Mouse (Mus musculus) retina, adult 2 months (tissue): ENCODE data around the gene Masp2.
A peak's percentile ranks its signal among the peaks of the same experiment; 100 is the strongest.

ENCODE experiments used
- DNase-seq: peaks from one replicate; pipeline ENCODE4 v3.0.0-alpha.2; 2012; ENCODE audit warnings: low read depth, low spot score

The Masp2 gene

DNA sequence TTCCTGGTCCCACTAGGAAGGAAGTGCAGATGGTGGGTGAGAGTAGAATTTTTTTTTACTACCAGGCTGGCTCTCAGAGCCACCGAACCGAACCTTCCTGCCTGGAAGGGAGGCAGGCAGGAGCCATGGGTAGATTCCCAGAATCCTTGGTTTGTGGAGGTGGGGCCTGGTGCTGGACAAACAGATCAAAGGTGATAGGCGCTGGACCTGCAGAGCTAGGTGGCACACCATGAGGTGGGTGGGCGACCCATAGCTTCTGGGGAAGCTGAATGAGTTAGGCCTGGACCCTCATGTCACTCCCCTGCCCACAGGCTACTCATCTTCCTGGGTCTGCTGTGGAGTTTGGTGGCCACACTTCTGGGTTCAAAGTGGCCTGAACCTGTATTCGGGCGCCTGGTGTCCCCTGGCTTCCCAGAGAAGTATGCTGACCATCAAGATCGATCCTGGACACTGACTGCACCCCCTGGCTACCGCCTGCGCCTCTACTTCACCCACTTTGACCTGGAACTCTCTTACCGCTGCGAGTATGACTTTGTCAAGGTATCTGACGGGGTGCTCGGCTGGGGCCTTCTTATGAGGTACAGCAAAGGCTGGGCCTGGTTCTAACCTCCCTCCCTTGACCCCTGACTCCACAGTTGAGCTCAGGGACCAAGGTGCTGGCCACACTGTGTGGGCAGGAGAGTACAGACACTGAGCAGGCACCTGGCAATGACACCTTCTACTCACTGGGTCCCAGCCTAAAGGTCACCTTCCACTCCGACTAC is at the start of gene Masp2:
Masp2 (plus strand) TSS at position 198 of the 764 bp plus-strand sequence.
- no peak for DNase-seq

DNA sequence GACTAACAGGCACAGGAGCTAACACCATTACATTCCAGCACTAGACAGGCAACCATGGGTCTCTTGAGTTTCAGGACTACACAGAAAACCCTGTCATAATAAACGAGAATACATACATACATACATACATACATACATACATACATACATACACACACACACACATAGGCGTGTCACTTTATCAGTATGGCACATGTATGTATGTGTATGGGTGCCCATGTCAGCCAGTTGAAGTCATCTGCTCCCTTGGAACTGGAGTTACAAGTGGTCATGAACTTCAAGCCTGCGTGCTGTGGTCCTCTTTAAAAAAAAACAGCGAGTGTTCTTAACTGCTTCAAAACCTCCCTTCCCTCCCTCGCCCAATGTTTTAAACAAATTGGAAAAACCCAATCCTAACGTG is 44.6 kb upstream of the Masp2 start:
- DNase-seq: no peak

DNA sequence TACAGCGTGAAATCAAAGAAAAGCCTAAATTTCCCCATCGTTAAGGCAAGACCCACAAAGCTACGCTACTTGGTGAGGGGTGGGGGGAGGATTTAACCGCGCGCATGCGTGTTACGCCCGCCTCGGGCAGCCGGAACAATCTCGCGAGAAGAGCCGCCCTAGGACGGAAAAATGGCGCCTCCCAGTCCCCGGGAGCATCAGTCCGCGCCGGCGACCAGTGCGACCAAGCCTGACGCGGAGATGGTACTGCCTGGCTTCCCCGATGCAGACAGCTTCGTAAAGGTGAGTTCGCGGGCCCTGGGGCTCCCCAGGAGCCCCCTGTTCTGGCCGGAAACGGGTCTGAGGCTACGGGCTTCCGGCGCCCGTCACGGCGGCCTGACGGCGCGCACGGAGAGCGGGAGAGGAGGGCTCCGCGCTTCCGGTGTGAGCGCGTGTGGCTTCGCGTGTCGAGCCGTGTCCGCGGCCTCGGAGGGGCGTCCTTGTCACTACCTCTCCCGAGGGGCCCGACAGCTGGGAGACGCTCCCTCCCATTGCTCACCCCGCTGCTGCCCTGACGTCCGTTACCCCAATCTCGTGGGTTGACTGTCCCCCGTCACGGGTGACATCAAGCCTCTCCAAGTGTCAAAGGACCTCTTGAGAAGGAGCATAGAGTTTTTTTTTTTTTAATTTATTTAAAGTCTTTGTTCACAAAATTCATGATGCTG is 43.9 kb upstream of the Masp2 start, which contains the start of gene Exosc10:
Exosc10 (plus strand) TSS at position 133 of the 704 bp plus-strand sequence.
- DNase-seq: peak; percentile 78

DNA sequence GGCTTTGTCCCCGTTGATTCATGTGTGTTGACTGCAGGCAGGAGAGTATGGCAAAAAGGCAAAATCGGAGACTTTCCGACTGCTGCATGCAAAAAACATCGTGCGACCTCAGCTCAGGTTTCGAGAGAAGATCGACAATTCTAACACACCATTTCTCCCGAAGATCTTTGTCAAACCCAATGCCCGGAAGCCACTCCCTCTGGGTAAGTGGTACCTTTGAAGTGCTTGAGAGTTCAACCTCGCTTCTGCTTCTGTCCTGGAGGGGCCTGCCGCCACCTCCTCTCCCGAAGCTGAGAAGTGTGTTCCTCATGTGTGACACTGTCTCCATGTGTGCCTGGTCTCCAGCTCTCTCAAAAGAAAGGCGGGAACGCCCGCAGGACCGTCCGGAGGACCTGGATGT is 39.7 kb upstream of the Masp2 start:
- no peak for DNase-seq

DNA sequence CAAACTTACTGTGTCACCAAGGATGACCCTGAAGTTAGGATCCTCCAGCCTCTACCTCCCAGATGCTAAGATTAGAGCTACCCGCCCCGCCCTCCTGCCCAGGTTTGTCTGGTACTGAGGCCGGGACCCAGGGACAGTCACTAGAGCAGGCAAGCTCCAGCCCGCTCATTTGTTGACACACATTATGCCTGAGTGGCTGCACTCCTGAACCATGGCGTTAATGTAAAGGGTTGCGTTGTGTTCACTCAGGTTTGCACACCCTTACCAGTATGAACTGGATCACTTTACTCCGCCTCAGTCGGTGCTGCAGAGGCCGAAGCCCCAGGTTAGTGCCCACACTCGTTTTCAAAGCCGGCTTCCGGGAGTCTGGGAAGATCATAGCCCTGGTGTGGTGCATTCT is 38.8 kb upstream of the Masp2 start:
- no peak for DNase-seq

DNA sequence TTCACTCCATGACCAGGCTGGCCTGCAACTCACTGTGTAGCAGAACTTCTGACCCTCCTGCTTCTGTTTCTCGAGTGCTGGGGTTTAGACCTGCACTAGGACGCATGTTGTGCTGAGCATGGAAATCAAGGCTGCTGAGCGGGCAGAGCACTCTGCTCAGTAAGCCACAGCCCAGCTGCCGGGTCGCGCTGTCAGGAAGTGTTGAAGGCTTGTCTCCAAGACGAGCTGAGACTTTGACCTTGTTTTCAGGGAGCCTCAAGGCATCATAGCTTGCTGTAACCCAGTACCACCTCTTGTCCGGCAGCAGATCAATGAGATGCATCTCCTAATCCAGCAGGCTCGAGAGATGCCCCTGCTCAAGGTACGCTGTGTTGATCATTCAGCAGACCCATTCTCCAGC is 32.2 kb upstream of the Masp2 start:
- DNase-seq: no peak

DNA sequence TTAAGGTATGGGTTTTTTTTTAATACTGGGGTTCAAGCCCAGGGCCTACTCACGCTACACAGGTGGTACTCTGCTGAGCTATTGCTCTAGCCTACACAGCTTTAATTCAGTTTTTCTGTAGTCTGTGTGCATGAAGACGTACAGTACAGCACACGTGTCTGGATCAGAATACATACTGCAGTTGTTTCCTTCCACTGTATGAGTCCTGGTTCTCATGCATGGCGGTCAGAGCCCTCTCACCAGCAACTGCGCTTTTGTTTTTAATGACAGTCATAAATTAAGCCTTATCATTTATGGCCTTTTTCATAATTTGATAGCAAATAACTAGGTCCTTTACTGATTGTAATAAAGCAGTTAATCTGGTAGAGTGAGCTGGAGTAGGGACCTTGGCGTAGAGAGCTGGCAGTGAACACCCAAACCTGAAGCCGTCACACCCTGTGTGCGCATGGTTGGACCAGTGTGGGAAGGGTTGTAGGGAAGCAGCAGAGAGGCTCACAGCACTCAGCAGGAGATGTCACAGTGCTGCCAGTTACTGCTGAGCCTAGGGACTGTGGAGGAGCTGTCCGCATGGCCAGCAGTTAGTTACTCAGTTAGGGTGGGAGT is 31.6 kb upstream of the Masp2 start:
- DNase-seq: no peak

DNA sequence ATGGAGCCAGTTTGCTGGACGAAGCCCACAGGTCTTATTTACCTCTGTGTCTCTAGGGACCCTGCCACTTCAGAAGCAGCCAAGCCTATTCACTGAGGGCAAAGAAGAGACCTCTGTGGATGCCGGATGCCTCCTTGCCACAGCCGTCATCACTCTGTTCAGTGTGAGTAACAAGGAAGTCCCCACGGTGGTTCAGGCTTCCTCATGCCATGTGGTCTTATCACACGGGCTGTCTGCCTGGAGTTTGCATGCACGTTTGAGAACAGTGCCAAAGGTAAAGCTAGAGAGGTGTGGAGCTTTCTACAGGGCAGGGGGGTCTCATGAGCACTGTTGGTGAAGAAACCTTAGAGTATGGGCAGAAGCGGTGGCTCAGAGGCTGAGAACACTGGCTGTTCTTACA is 29.1 kb upstream of the Masp2 start:
- no peak for DNase-seq

DNA sequence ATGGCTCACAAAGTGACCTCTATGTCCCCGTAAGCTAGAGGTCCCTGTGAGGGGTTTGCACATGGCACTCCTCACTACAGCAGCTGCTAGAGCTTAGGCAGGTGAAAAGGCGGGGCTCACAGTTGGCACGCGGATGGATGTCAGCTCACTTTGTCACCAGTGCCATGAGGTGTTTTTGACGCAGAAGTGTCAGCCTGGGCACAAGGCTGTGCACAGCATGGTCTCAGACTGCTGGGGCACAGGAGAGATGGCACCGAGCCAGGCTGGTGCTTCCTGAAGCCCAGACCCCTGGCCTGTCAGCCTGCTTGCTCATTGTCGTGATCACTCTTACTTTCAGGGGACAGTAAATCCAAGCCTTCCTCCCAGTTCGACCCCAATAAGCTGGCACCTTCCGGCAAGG is 21.6 kb upstream of the Masp2 start:
- DNase-seq: no peak

DNA sequence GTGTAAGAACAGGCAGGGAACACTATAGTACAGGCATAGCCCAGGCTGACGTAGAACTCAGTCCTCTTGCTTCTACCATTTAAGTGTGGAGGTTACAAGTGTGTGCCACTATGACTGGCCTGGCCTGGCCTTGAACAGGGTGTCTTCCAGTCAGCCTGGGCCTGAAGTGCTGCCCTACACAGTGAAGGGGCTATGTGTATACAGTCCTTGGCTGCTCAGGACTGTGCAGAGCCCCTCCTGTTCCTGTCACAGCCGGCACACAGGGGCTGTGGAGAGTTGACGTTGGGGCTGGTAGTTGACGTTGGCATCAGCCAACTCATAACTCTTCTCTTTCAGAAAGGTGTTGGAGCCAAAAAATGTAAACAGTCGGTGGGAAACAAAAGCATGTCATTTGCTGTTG is 20.9 kb upstream of the Masp2 start:
- DNase-seq: no peak

DNA sequence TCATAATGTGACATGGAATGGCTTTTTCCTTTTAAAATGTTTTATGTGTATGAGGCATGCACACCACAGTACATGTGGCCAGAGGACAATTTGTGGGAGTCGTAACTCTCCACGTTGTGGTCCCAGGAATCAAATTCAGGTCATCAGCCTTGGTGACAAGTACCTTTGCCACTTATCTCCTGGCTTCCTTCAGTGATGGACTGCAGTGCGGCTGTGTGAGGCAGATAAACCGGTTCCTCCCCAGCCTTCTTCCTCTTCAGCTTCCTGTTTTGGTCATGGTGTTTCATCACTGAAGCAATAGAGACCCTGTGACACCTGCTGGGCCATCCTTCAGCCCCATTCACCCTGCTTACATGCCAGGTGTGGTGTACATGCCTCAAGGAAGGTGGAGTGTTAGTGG is 19.1 kb upstream of the Masp2 start:
- DNase-seq: no peak

DNA sequence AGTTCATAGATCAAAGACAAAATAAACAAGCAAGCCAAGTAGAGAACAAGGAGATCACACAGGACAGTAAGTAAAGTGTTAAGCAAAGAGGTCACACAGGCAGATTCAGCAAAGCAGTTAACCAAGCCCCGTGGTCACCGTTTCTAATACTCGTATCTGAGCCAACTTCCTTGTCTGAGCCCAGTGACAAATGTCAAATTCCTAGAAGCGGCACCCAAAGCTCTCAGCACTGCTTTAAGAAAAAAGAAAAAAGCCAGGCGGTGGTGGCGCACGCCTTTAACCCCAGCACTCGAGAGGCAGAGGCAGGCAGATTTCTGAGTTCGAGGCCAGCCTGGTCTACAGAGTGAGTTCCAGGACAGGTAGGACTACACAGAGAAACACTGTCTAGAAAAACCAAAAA is 15.7 kb upstream of the Masp2 start:
- no peak for DNase-seq

DNA sequence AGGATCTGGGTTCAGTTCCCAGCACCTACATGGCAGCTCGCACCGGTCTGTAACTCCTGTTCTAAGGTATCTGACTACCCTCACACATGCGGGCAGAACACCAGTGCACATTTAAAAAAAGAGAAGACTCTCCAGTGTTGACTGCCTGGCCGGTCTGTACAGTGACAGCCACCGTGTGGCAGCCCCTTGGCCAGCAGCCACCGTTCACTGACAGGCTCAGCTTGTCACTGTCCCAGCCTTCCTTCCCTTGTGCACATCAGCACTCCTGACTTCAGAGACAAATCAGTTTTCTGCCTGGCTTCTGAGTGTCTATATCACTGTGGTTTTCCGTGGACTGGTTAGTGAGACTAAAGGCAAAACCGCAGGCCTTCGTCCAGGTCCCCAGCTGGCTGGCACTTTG is 13.6 kb upstream of the Masp2 start:
- no peak for DNase-seq

DNA sequence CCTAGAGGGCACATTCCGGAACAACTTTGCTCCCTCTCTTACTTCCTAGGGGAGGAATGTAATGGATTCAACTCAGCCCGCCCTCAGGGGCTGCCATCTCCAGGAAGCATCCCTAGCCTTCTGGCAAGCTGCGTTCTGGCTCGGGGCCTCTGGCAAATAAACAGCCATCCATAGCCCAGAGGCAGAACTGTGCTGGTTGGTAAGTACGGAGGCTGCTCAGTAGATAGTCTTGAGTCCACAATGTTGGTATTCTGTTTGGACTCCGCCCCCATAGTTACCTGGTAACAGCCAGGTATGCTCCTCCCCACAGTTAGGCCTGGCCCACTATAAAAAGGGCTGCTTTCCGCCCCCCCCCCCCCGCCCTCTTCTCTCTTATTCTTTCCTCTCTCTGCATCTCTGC is 12.8 kb upstream of the Masp2 start:
- no peak for DNase-seq

DNA sequence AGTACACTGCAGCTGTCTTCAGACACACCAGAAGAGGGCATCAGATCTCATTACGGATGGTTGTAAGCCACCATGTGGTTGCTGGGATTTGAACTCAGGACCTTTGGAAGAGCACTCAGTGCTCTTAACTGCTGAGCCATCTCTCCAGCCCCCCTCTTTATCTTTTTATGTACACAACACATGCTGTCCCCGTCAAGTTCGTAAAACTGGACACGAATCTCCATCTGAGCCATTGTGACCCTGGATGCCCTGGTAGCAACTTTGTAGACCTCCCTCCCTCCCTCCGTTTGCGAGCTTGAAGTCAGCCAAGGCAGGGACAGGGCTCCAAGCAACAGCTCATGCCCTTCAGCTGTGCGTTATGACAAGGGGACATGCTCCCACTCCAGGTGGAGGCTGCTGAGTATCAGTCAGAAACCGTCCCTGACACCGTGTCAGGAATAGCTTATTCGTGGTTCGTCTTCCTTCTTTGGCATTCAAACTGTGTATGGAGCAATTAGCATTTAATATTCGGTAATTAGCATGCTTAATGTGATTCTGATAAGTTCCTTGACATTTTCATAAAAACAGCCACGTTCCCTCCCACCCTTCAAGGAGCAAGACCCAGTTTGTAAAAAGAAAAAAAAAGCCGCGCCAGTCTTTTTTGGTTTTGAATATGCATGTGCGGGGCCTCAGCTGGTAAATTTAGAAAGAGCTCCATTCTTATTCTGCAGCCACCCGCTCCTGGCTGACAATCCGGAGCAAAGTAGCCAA is 11.8 kb upstream of the Masp2 start:
- no peak for DNase-seq

DNA sequence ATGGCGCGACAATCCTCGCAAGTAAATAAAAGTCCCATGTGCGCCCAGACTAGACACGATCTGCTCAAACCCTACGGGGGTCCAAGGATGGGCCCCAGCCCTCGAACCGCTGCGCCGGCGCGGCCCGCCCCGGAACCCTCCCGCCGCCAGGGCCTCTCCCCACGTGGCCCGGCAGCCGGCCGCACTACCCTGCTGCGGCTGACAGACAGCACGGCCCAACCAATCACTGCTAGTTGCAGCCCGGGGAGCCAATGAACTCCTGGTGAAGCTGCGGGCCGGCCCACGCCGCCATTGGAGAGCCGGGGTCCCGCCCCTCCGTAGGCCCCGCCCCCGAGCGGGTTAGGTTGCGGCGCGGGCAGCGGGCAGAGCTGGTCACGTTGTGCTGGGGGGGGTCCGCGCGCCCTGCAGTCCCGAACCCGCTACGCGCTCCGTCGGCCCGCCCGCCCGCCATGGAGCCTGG is 11.2 kb upstream of the Masp2 start, which contains the start of gene Srm:
Srm (plus strand) TSS at position 333 of the 460 bp plus-strand sequence.
- DNase-seq: peak; percentile 91

DNA sequence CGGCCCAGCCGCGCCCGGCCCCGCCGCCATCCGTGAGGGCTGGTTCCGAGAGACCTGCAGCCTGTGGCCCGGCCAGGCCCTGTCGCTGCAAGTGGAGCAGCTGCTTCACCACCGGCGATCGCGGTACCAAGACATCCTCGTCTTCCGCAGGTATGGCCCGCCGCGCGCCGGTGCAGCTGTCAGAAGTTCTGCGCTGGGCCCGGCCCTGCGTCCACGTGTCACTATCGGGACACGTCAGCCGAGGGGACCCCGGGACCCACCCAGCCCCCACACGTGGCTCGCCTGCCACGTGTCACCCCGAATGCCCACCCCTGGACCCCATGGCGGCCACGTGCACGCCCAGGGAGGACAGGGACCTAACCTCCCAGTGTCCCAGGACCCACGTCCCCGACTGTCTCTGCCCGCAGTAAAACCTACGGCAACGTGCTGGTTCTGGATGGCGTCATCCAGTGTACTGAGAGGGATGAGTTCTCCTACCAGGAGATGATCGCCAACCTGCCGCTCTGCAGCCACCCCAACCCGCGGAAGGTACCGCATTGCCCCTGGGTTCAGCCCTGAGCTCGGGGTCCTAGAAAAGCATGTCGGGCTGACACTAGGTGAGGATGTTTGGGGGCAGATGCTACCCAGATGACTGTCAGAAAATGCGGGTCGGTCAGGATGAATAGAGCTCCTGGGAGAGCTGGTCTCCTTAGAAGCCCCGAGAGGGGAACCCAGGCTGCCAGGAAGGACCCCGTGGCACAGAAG is 10.5 kb upstream of the Masp2 start:
- no peak for DNase-seq

DNA sequence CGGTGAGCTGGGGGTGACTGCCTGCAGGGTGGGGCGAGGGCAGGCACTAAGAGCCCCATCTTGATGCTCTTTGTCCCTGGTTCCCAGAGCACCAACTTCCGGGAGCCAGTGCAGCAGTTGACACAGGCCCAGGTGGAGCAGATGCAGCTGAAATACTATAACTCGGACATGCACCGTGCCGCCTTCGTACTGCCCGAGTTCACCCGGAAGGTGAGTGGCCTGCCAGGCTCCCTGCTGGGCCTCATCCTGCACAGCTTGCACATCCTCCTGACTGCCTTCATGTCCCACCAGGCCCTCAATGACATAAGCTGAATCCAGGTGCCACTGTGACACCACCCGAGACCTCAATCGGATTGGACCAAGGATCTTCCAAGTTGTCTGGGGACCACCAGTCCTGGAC is 8.4 kb upstream of the Masp2 start:
- DNase-seq: no peak

DNA sequence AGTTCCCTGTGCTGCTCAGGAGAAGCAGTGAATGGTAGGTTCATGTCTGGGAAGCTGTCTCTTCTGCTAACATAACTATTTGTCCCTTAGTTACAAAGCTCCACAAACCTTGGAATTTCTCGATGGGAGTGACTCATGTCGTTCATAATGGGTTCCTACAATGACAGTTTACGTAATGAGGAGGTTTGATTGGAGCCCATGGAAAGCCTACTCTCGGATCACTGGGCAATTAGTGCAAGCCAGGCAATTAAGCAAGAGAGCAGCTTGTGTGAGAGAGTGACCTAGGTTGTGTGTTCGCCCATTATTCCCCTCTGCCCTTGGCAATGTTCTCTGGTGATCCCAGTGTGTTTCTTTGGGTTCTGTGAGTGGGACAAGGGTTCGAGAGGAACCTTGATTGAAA is 6.4 kb upstream of the Masp2 start:
- DNase-seq: no peak

DNA sequence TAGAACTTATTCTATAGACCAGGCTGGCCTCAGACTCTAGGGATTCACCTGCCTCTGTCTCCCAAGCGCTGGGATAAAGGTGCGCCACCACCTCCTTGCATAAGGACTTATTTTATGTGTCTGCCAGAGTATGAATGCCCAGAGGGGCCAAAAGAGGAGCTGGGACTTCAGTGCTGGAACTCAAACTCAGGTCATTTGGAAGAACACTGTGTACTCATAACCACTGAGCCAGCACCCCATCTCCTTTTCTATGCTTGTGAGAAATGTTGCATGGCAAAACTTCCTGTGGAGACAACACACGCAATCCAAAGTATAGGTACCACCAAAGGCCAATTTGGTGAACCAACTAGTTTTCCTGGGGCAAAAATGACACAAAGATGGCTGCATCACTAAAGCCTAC is 5.6 kb upstream of the Masp2 start:
- no peak for DNase-seq

DNA sequence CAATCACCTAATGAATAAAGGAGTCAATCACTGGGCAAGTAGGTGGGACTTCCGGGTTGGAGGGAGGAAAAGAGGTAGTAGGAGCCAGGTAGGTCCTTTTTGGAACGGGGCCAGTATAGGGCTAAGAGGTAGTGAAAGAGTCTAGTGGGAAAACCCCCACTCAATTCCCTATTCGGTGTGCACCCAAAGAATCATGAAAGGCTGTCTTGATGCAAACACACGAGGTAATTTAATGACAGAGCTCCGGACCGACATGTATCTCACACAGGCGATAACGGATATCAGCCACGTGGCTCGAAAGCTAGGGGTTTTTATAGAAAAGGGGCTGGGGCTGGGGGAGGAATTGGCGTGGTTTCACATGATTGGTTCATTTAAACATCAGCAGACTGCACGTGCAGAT is 3.5 kb upstream of the Masp2 start:
- DNase-seq: no peak
